Mouse (Mus musculus): ENCODE measurements around the gene Serpina1d.
"Not testable (repeated sequence)": the region's sequence is repeated elsewhere in the genome, so short reads cannot be mapped to it uniquely, and the experiment has no call there.

The Serpina1d gene

GRCm38 (mm10) chr12:103773246-103773851 is at the start of gene Serpina1d:
Gene Serpina1d, minus strand, starts transcription at chr12:103773592.
- DNase-seq (ENCODE audit: low read depth, low spot score), result not testable (repeated sequence)

GRCm38 (mm10) chr12:103770597-103770996 is 2.8 kb downstream of the Serpina1d start:
- DNase-seq (ENCODE audit: low read depth, low spot score), result not testable (repeated sequence)

- not testable (repeated sequence) for DNase-seq (ENCODE audit: low read depth, low spot score)
Measured at GRCm38 (mm10) chr12:103763083-103763482, 10.3 kb downstream of the Serpina1d start.

- not testable (repeated sequence) for DNase-seq (ENCODE audit: low read depth, low spot score)
Measured at GRCm38 (mm10) chr12:103760316-103760715, 13.1 kb downstream of the Serpina1d start.

- DNase-seq (ENCODE audit: low read depth, low spot score), result not testable (repeated sequence)
Measured at GRCm38 (mm10) chr12:103745957-103746356, 27.4 kb downstream of the Serpina1d start.

- DNase-seq (ENCODE audit: low read depth, low spot score), result not testable (repeated sequence)
Measured at GRCm38 (mm10) chr12:103737791-103738580, 35.4 kb downstream of the Serpina1d start.

- not testable (repeated sequence) for DNase-seq (ENCODE audit: low read depth, low spot score)
Measured at GRCm38 (mm10) chr12:103735566-103735965, 37.8 kb downstream of the Serpina1d start.

- not testable (repeated sequence) for DNase-seq (ENCODE audit: low read depth, low spot score)
Measured at GRCm38 (mm10) chr12:103735101-103735500, 38.3 kb downstream of the Serpina1d start.
